Mouse (Mus musculus) liver, embryonic 11.5 days (tissue): ENCODE measurements at regions not wholly inside any gene's neighbourhood (a gene's known extent, or its start where the extent isn't known, plus 50 kb on each side); places are given as distances from the start of the nearest gene placed in this dataset.

Source experiments
- ATAC-seq: fragments of 200-750 bp; cut with Nextera tagmentation; replicated peaks from 2 replicates; pipeline ENCODE4 v1.8.0; 2017; ENCODE audit warnings: moderate number of reproducible peaks, mild to moderate bottlenecking, moderate TSS enrichment, moderate library complexity; ENCODE audit not compliant: low FRiP score
- DNase-seq: peaks from one replicate; pipeline ENCODE4 v3.0.0-alpha.2; 2017; ENCODE audit warnings: low spot score
- H3K27ac ChIP-seq: fragments of 300-500 bp; sonication (generic); 2 replicates; pipeline ENCODE4 v1.5.1; 2014; ENCODE audit warnings: mild to moderate bottlenecking, low read depth, low read length, control low read depth
- H3K27me3 ChIP-seq: fragments of 300-500 bp; sonication (generic); replicated peaks from 2 replicates; pipeline ENCODE4 v1.6.1; 2014; ENCODE audit warnings: low read length, mixed read lengths; ENCODE audit not compliant: control insufficient read depth, insufficient read depth
- H3K36me3 ChIP-seq: fragments of 300-500 bp; sonication (generic); 2 replicates; pipeline ENCODE4 v1.6.1; 2014; ENCODE audit warnings: mild to moderate bottlenecking, low read length, moderate library complexity, mixed read lengths; ENCODE audit not compliant: control insufficient read depth, insufficient read depth
- H3K4me1 ChIP-seq: fragments of 300-500 bp; sonication (generic); replicated peaks from 2 replicates; pipeline ENCODE4 v1.6.1; 2014; ENCODE audit warnings: low read length, mixed read lengths; ENCODE audit not compliant: control insufficient read depth, insufficient read depth
- H3K4me2 ChIP-seq: fragments of 300-500 bp; sonication (generic); 2 replicates; pipeline ENCODE4 v1.6.1; 2014; ENCODE audit warnings: mild to moderate bottlenecking, control low read depth, moderate library complexity
- H3K4me3 ChIP-seq: fragments of 300-500 bp; sonication (generic); 2 replicates; pipeline ENCODE4 v1.5.1; 2014; ENCODE audit warnings: low read depth, low read length, control low read depth
- H3K9ac ChIP-seq: fragments of 300-500 bp; sonication (generic); 2 replicates; pipeline ENCODE4 v1.6.1; 2014; ENCODE audit warnings: low read depth, low read length, control low read depth
- H3K9me3 ChIP-seq: fragments of 300-500 bp; sonication (generic); 2 replicates; pipeline ENCODE4 v1.6.1; 2016; ENCODE audit warnings: low read length, inconsistent platforms, mixed read lengths; ENCODE audit not compliant: control insufficient read depth
- WGBS: fragments of 180-500 bp; shearing (Covaris S2); extraction: QIAGEN DNeasy Blood & Tissue Kit; methylation state at CpG from one replicate; pipeline ENCODE4 v1.1.7; 2014; 5-methylcytosine and 5-hydroxymethylcytosine counted together

DNA sequence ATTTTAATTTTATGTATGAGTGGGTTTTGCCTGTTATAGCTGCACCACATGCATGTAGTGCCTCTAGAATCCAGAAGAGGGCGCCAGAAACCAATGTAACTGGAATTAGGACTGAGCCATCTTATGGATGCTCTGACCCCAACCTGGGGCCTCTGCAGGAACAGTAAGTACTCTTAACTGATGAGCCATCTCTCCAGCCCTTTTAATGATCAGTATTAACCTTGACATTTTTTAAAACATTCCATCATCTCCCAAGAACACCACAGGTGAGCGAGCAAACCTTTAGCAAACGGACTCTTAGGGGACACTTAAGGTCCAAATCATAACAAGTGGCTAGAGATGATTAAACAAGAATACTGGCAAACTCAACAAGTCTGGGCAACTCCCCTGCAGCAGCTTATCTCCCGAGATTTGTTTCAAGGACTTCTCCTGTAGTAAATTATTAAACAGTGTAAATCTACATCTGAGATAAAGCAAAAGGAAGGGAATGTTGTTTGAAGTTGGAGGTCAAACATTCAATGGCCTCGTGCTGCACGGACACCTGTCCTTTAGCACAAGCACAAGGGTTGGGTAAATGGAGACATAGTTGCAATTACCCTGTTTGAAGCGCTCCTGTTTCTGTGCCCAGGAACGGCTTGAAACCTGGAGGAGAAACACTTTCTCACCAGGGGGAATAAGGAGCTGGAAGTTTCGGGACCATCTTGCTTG is 75.9 kb upstream of the Cpsf6 start:
- Histone ChIP-seq H3K27me3 (no peaks in the 10 kb centered on the region), H3K36me3 (no peaks in the 10 kb centered on the region), H3K4me1 (peaks cover 8% of the 10 kb centered on the region), H3K9ac (no peak overlapping the region), H3K4me3 (no peak overlapping the region), H3K9me3 (no peaks in the 10 kb centered on the region), H3K4me2 (peak overlapping the region; percentile 31; the same call in 1 of the 2 replicates), H3K27ac (peak overlapping the region; percentile 80; the same call in 1 of the 2 replicates)
- ATAC-seq (peak; percentile 55), DNase-seq (no peak)
- 66% methylated on average over 9 of the region's 9 CpGs for WGBS

DNA sequence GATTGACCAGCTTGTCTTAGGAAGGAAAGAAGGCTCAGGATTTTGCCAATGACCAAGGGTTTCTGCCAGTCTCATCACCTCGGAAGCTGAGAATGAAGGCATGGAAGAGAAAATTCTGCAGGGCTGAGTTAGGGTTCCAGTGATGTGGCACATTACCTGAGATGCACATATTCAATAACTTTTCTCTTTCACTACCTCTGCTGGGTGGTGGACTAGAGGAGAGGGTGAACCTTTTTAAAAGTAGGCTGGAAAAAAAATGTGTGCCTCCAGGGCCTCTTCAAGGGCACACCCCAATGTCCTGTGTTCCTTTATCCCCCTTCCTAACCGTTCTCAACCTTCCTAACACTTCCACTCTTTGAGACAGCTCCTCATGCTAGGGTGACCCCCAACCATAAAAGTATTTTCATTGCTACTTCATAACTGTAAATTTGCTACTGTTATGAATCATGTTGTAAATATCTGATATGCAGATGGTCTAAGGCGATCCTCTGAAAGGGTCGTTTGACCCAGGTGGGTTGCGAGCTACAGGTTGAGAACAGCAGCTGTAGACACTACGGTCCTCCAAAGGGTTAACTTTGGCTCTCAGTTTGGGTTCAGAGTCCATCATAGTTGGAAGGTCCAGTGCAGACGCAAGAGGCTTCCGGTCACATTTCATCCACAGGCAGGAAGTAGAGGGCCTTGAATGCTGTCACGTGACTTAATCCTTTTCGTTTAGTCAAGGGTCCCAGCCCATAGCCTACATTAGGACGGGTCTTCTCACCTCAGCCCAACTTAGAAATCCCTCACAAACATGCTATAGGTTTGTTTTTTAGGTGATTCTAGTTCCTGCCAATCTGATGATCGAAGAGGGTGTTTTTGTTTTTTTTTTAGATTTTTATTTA is 75.1 kb upstream of the Cpsf6 start:
- no peak for DNase-seq
- 0 out of 2 replicates have a peak, but pooled peaks have one; percentile 13 for ATAC-seq
- Histone ChIP-seq H3K9me3 (no peaks in the 10 kb centered on the region), H3K9ac (no peak overlapping the region), H3K4me3 (no peak overlapping the region), H3K36me3 (no peaks in the 10 kb centered on the region), H3K4me2 (no peak overlapping the region), H3K27ac (no peak overlapping the region), H3K27me3 (no peaks in the 10 kb centered on the region), H3K4me1 (peaks cover 8% of the 10 kb centered on the region)
- 62% methylated on average over 12 of the region's 12 CpGs for WGBS

- 76% methylated on average over 3 of the region's 3 CpGs for WGBS
- peaks cover 8% of the 10 kb centered on the region for H3K4me1 ChIP-seq
These were observed 74.3 kb upstream of the Cpsf6 start for GRCm38 (mm10) chr10:117454171-117454500.

GRCm38 (mm10) chr10:117453406-117454170 is 73.8 kb upstream of the Cpsf6 start:
- 82% methylated on average over 7 of the region's 7 CpGs for WGBS
- ATAC-seq (no peak), DNase-seq (no peak)
- Histone ChIP-seq H3K4me3 (no peak overlapping the region), H3K9ac (no peak overlapping the region), H3K9me3 (no peaks in the 10 kb centered on the region), H3K4me1 (peaks cover 8% of the 10 kb centered on the region), H3K27me3 (no peaks in the 10 kb centered on the region), H3K4me2 (no peak overlapping the region), H3K27ac (no peak overlapping the region), H3K36me3 (no peaks in the 10 kb centered on the region)

More at GRCm38 (mm10) chr10:117454171-117454500, 74.3 kb upstream of the Cpsf6 start:
- Histone ChIP-seq H3K27me3 (no peaks in the 10 kb centered on the region), H3K4me2 (no peak overlapping the region), H3K9me3 (no peaks in the 10 kb centered on the region), H3K36me3 (no peaks in the 10 kb centered on the region), H3K9ac (no peak overlapping the region), H3K4me3 (no peak overlapping the region), H3K27ac (no peak overlapping the region)
- ATAC-seq, result no peak
- no peak for DNase-seq

- Histone ChIP-seq H3K27me3 (no peaks in the 10 kb centered on the region), H3K9ac (no peak overlapping the region), H3K27ac (no peak overlapping the region), H3K9me3 (no peaks in the 10 kb centered on the region), H3K4me3 (no peak overlapping the region), H3K4me2 (no peak overlapping the region), H3K36me3 (no peaks in the 10 kb centered on the region), H3K4me1 (peaks cover 8% of the 10 kb centered on the region)
- ATAC-seq, result no peak; the same call in 1 of the 2 replicates
- DNase-seq, result no peak
- WGBS, result 35% methylated on average over 7 of the region's 7 CpGs
These were observed 72.6 kb upstream of the Cpsf6 start for GRCm38 (mm10) chr10:117452190-117452950.

- no peak overlapping the region for H3K9ac ChIP-seq
- H3K9me3 ChIP-seq, result no peaks in the 10 kb centered on the region
- H3K27me3 ChIP-seq, result no peaks in the 10 kb centered on the region
- H3K4me3 ChIP-seq, result no peak overlapping the region
- no peak for ATAC-seq
- no peak for DNase-seq
- peaks cover 8% of the 10 kb centered on the region for H3K4me1 ChIP-seq
- no peaks in the 10 kb centered on the region for H3K36me3 ChIP-seq
- H3K4me2 ChIP-seq, result no peak overlapping the region
- WGBS, result 81% methylated on average over 9 of the region's 9 CpGs
- no peak overlapping the region for H3K27ac ChIP-seq
These were observed 71.8 kb upstream of the Cpsf6 start for GRCm38 (mm10) chr10:117451396-117452185.

- Histone ChIP-seq H3K27me3 (no peaks in the 10 kb centered on the region), H3K27ac (no peak overlapping the region), H3K36me3 (no peaks in the 10 kb centered on the region), H3K4me1 (peaks cover 8% of the 10 kb centered on the region), H3K9ac (no peak overlapping the region), H3K9me3 (no peaks in the 10 kb centered on the region), H3K4me2 (no peak overlapping the region), H3K4me3 (no peak overlapping the region)
- ATAC-seq, result no peak
- 87% methylated on average over 4 of the region's 4 CpGs for WGBS
- no peak for DNase-seq
These were observed 70.8 kb upstream of the Cpsf6 start for GRCm38 (mm10) chr10:117450631-117451030.
